Mouse (Mus musculus) gastrocnemius, adult 18-20 months (tissue): ENCODE measurements around the gene Dtd1. TPM values are rescaled to one million over a fixed set of nuclear protein-coding genes. Genes with fewer than 3 reads are reported as not detected.

Source experiments
- DNase-seq: peaks from one replicate; pipeline ENCODE4 v3.0.0; 2021; ENCODE audit warnings: low spot score
- total RNA-seq, 2 experiments: library from RNA; stranded (reverse); gene quantifications; 2 replicates each; pipeline ENCODE4 v1.2.3; 2021

Dtd1 gene
- total RNA-seq, 2 experiments from 2014 or later = 13.1 to 13.5 TPM

GRCm38 (mm10) chr2:144638719-144639118, 39.0 kb downstream of the Dtd1 start:
- peak; percentile 27 for DNase-seq

GRCm38 (mm10) chr2:144640101-144640500, 40.4 kb downstream of the Dtd1 start:
- DNase-seq = no peak

DNA sequence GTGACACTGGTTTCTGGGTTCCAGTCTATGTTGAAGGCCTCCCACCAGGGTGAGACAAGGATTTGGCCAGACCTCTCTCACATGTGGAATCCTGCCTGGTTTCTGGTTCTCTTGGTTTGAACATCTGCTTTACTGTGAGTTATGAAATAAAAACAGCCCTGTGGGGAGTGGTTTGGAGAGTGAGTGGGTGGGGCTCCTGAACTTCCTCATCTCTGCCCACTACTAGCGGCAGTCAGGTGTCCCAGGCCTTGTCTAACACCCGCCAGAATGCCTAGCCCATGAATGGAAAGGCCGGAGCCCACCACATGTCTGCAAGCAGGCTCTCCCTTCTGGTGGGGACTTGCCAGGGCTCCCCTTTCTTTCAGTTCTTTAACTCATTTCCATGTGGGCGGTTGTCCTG, 42.3 kb downstream of the Dtd1 start:
- peak; percentile 37 for DNase-seq

DNA sequence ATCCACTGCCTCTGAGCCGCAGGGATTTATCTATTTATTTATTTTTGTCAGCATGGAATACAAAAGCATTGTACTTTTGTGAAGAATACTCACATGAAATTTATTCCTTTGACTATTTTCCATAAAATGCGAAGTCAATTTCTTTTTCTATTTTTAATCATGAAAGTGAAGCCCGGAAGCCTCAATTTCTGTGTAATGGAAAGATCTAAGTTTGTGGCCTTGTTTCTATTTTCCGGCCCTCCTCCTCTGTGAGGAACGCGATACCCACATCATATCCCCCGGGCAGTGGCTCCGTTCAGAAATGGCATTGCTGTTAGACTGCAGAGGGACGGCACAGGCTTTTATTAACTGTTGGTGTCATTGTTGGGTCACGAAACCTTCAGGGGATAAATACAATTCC, 46.7 kb downstream of the Dtd1 start:
- no peak for DNase-seq

GRCm38 (mm10) chr2:144647151-144647550, 47.5 kb downstream of the Dtd1 start:
- DNase-seq = no peak

- DNase-seq = no peak
Measured at GRCm38 (mm10) chr2:144649960-144650359, 50.3 kb downstream of the Dtd1 start.

- no peak for DNase-seq
Measured at GRCm38 (mm10) chr2:144652841-144653240, 53.1 kb downstream of the Dtd1 start.

DNA sequence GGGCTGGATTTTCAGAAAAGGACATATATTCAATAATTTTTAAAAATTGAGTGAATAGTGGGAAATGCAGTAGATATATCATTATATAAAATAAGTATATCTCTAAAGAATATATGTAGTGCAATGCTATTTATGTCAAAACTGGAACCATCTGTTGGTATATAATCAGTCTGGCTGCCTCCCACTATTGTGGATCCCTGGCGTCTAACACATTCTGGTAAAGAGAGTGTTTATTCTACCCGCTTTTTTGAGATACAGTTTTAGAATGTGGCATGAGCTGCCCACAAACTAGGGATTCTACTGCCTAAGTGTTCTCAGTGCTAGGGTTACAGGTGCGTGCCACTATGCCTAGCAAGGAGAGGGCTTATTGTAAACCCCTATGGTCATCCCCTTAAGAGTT, 55.6 kb downstream of the Dtd1 start:
- DNase-seq = no peak

DNA sequence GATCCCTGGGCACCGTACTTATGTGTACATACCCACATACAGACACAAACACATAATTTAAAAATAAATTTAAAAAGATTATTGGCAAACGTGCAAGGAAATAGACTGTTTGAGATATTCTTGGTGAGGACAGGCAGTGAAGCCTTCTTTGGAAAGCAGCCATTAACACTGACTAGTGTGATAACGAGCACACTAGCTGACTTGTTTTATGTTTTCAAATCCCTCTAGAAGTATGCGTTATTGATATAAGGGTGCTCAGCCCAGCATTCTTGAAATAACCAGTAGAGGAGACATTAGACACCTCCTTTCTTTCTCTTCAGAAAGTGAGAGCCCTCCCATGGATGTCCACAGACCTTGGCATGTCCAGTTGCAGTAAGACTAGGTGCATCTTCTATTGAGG, 68.8 kb downstream of the Dtd1 start:
- DNase-seq = no peak

GRCm38 (mm10) chr2:144670289-144670930, 70.7 kb downstream of the Dtd1 start:
- no peak for DNase-seq

DNA sequence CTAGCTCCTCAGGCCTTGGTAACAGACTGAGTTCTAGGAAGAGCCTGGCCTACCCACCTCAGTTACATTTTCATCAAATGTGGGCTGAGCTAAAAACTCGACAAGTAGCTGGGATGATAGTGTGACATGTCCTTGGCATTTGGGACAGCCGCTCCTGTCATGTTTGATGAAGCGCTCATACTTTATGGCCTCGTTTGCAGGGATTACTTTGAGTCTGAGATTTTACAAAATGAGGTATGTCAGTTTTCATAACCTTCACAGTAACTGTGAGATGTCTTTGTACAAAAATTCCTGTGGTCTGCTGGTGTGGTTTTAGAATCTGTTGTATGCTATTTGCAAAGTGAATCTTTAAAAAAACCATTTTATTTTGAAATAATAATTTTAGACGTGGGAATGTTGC, 72.7 kb downstream of the Dtd1 start:
- no peak for DNase-seq

DNA sequence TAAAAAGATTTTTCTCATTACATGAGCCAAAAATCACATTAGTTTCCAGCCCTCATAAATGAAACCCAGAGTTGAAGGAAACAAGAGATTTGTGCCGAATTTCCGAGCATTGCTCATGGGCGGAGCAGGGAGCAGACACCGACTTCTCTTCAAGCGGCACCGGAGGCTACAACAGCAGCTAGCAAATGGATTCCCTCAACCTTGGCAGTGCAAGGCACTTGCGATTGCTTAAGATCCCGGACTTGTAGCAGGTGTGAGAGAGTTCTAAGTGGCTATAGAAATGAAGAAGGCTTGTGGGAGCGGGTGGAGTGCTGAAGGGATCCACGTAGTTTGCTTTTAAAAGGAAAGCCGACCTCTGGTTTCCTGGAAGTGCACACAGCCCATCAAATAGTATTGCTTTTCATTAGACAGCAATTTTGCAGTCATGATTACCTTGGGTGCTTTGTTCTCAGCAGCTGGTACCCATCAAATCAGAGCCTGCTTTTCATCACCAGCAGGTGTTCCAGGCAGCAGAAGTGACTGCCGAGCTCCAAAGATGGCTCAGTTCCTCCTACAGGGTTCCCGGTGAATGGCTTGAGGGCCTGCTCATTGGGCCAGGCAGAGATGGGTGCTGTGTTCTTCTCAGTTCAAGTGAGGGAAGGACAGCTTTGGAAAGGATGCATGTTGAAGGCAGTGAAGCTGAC, 77.0 kb downstream of the Dtd1 start:
- DNase-seq = peak; percentile 11

DNA sequence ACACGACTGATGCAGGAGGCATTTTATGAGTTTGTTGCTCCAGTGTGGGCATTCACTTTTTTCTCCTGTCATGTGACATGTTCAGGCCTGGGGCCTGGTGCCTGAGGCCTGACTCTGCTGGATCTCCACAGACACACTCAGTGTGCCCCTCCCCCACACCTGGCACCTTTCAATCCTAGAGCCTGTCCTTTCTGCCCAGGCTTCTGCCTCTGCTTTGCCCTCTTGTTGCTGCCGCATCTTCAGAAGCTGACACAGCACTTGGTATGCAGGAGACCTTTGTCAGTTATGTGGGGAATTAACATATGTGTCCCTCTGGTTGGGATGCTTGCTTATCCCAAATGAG, 77.5 kb downstream of the Dtd1 start:
- no peak for DNase-seq

- no peak for DNase-seq
Measured at GRCm38 (mm10) chr2:144678779-144679178, 79.1 kb downstream of the Dtd1 start.

DNA sequence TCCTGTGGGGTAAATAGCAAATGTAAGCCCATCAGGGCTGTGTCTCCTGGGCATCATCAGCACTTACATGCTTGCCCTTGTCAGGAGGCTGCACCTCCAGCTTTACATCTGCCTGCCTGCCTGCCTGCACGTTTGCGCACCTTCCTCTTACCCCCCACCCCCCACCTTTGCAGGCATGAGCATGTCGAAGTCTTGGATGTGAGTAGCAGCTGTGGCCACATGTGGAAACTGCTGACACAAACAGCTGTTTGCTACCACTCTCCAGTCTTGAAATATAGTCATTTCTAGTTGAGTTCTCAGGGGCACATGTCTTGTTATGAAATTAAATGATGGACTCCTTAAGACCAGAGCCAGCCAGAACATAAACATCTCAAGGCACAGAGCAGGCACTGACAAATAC, 79.7 kb downstream of the Dtd1 start:
- no peak for DNase-seq

DNA sequence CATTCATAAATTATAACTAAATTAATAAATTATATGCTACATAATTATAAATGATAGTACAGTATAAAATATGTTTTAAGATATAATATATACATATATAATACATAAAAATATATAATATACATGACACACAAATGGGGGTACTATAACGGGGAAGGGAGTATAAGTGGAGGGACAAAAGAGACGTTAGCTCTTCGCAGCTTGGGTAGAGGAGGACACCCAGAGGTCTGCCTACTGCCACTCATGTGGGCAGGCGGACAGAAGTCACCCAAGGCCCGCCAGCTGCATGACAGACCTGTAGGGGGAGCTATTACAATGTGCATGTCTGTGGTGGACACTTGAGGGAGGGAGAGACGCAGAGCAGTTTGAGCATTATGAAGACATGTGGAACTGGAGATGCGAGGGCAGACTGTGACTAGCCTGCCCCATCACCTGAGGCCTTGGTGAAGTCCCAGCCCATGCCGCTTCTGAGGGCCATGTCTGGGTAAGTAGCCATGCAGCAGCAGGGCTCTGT, 92.6 kb downstream of the Dtd1 start:
- DNase-seq = peak; percentile 19

GRCm38 (mm10) chr2:144692777-144693176, 93.1 kb downstream of the Dtd1 start:
- DNase-seq = no peak

- no peak for DNase-seq
Measured at GRCm38 (mm10) chr2:144694923-144695322, 95.2 kb downstream of the Dtd1 start.

DNA sequence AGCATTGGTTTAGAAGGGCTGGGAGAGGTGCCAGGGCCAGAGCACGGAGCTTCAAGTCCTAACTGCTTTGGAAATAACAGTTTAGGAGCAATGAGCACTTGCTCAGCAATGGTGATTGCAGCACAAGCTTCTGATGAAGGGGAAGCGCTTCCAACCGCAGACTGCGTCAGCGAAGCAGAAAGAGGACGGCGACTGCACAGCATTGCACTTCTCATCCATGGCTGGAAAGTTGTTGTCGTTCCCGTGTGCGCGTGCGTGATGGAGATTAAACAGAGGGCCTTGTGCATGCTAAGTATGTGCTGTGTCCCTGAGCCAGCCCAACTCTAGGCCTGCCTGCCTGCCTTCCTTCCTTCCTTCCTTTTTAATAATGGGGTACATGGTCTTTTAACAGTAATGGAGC, 98.3 kb downstream of the Dtd1 start:
- DNase-seq = no peak

DNA sequence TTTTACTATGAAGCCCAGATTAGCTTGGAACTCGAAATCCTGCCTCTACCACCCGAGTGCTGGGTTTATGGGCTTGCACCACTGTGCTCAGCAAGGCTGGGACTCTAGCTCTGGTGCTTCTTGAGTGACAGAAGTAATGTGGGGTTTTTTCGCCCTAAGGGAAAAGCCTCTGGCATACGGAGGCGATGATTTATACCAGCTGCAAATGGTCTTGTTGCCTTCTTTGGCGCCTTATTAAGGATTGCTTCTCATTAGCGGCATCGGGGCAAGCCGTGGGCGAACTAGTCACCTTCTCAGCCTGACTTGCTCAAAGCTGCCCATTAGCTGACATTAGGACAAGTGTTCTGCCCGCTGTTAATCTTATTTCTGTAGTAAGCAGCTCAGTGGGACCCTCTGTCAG, 100.9 kb downstream of the Dtd1 start:
- no peak for DNase-seq

DNA sequence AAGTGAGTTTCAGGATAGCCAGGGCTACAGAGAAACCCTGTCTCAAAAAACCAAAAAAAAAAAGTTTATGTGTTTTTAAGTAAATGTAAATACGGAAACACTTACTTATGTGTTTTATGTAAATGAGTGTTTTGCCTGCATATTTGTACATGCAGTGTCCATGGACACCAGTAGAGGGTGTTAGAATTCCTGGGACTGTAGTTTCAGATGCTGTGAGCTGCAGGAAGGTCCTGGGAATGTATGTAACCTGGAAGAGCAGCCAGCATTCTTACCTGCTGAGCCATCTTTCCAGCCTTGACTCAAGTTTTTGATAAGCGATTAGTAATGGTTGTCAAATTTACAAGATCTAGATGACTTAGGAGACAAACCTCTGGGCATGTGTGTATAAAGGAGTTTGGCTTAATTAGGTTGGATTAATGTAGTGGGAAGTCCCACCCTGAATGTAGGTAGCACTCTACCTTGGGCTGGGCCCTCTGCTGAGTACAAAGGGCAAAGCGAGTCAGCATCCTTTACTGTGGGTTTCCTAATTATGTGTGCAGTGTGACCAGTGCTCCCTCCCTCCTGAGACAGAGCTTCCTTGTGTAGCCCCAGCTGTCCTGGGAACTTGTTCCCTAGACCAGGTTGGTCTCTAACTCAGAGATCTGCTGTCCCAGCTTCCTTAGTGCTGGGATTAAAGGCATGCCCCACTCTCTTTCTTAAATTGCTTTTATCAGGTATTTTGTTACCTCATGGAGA, 101.9 kb downstream of the Dtd1 start:
- no peak for DNase-seq

DNA sequence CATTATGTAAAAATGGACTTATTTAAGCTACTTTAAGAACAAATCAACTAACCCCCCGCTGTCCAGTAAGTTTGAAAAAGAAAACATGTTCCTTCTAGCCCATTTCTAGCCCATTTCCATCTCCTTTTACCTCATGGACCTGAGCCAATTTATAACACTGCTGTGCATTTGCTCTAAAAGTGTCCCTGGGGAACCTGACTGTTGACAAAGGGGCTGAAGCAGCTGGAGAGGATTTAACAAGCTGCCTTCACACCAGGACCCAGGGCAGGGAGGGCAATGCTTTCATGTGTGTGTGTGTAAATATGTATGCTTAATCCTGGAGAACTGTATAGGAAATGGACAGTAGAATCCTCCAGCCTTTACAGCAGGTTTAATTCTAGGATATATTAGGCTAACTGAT, 109.6 kb downstream of the Dtd1 start:
- DNase-seq = no peak

GRCm38 (mm10) chr2:144709704-144710103, 110.0 kb downstream of the Dtd1 start:
- no peak for DNase-seq
